Mouse (Mus musculus) heart, postnatal 0 days (tissue): ENCODE data around the gene Rpp14. TPM values are rescaled to one million over a fixed set of nuclear protein-coding genes. Genes with fewer than 3 reads are reported as not detected.

Experiments used
- ATAC-seq: fragments of 200-750 bp; cut with Nextera tagmentation; 2 replicates; pipeline ENCODE4 v1.8.0; 2017; ENCODE audit warnings: low read depth, moderate number of reproducible peaks, moderate library complexity; ENCODE audit not compliant: insufficient read depth
- DNase-seq: peaks from one replicate; pipeline ENCODE4 v3.0.0-alpha.2; 2016; ENCODE audit warnings: low spot score
- H3K27ac ChIP-seq: fragments of 300-500 bp; sonication (generic); 2 replicates; pipeline ENCODE4 v1.5.1; 2014; ENCODE audit warnings: low read depth, mild to moderate bottlenecking
- H3K27me3 ChIP-seq: fragments of 300-500 bp; sonication (generic); 2 replicates; pipeline ENCODE4 v1.6.1; 2014; ENCODE audit warnings: low read length, mixed read lengths; ENCODE audit not compliant: control insufficient read depth, insufficient read depth
- H3K36me3 ChIP-seq: fragments of 300-500 bp; sonication (generic); replicated peaks from 2 replicates; pipeline ENCODE4 v1.6.1; 2014; ENCODE audit warnings: low read length, mixed read lengths; ENCODE audit not compliant: control insufficient read depth, insufficient read depth
- H3K4me1 ChIP-seq: fragments of 300-500 bp; sonication (generic); 2 replicates; pipeline ENCODE4 v1.6.1; 2014; ENCODE audit warnings: antibody characterized with exemption; ENCODE audit not compliant: control insufficient read depth, insufficient read depth
- H3K4me2 ChIP-seq: fragments of 300-500 bp; sonication (generic); 2 replicates; pipeline ENCODE4 v1.6.1; 2014; ENCODE audit warnings: low read depth, mild to moderate bottlenecking, low read length, moderate library complexity
- H3K4me3 ChIP-seq: fragments of 300-500 bp; sonication (generic); 2 replicates; pipeline ENCODE4 v1.5.1; 2014; ENCODE audit warnings: low read depth, low read length
- H3K9ac ChIP-seq: fragments of 300-500 bp; sonication (generic); replicated peaks from 2 replicates; pipeline ENCODE4 v1.6.1; 2014; ENCODE audit warnings: low read depth, low read length, mixed read lengths
- H3K9me3 ChIP-seq: fragments of 300-500 bp; sonication (generic); replicated peaks from 2 replicates; pipeline ENCODE4 v1.6.1; 2016; ENCODE audit warnings: low read length; ENCODE audit not compliant: control insufficient read depth
- CTCF ChIP-seq: IDR thresholded peaks from 2 replicates; pipeline ENCODE4 v1.5.1; 2016; ENCODE audit warnings: antibody characterized with exemption, control low read depth, low read depth
- EP300 ChIP-seq: IDR thresholded peaks from 2 replicates; pipeline ENCODE4 v1.6.1; 2016; ENCODE audit warnings: antibody characterized with exemption, low read depth
- WGBS: fragments of 180-500 bp; shearing (Covaris S2); extraction: QIAGEN DNeasy Blood & Tissue Kit; methylation state at CpG from one replicate; pipeline ENCODE4 v1.1.7; 2014; 5-methylcytosine and 5-hydroxymethylcytosine counted together
- polyA plus RNA-seq: library from polyadenylated mRNA; unstranded; fragments of >200 nt; fragmentation: Nextera tagmentation; extraction: Ambion mirVana; gene quantifications from 2 replicates; pipeline ENCODE4 v1.2.1, GENCODE M21; 2015
- total RNA-seq: library from RNA; depleted of rRNA; stranded (reverse); fragments of >200 nt; gene quantifications from 2 replicates; pipeline ENCODE4 v1.2.3, GENCODE M21; 2014; ENCODE audit warnings: low replicate concordance

Gene Rpp14
- total and polyA plus RNA-seq, 2 experiments from 2014 or later: 42.4 to 61.8 TPM

GRCm38 (mm10) chr14:8036406-8036805 is 43.8 kb upstream of the Rpp14 start:
- Histone ChIP-seq H3K4me2 (no peak overlapping the region), H3K9ac (no peak overlapping the region), H3K36me3 (no peaks in the 10 kb centered on the region), H3K27ac (no peak overlapping the region), H3K4me1 (0 out of 2 replicates have a peak, but pooled peaks cover 3% of the 10 kb centered on the region), H3K27me3 (no peaks in the 10 kb centered on the region), H3K4me3 (no peak overlapping the region), H3K9me3 (no peaks in the 10 kb centered on the region)
- TF ChIP-seq CTCF (no peak), EP300 (no peak)
- DNase-seq (no peak), ATAC-seq (no peak)
- 69% methylated on average over 5 of the region's 5 CpGs for WGBS

DNA sequence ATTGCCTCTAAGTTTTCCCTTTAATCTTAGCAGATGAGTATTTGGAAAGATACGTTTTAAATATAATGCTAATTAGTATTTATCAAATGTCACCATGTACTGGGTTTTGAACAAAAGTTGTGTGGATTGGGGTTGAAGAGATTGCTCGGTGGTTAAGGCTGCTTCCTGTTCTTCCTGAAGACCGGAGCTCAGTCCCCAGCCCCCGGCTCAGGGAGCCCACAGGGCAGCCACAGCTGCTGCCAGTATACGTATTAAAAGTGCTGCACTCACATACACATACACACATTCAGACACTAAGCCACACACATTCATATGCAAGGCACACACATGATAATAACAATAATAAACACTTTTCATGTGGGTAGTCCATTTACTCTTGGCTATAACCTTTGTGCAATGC is 42.0 kb upstream of the Rpp14 start:
- no peak for TF ChIP-seq CTCF
- TF ChIP-seq EP300: no peak
- H3K4me2 ChIP-seq: no peak overlapping the region
- no peak overlapping the region for H3K4me3 ChIP-seq
- no peak overlapping the region for H3K27ac ChIP-seq
- ATAC-seq (no peak), DNase-seq (no peak)
- 72% methylated on average over 5 of the region's 5 CpGs for WGBS
- no peaks in the 10 kb centered on the region for H3K27me3 ChIP-seq
- peaks cover 9% of the 10 kb centered on the region for H3K36me3 ChIP-seq
- no peak overlapping the region for H3K9ac ChIP-seq
- no peaks in the 10 kb centered on the region for H3K9me3 ChIP-seq
- 0 out of 2 replicates have a peak, but pooled peaks cover 3% of the 10 kb centered on the region for H3K4me1 ChIP-seq

DNA sequence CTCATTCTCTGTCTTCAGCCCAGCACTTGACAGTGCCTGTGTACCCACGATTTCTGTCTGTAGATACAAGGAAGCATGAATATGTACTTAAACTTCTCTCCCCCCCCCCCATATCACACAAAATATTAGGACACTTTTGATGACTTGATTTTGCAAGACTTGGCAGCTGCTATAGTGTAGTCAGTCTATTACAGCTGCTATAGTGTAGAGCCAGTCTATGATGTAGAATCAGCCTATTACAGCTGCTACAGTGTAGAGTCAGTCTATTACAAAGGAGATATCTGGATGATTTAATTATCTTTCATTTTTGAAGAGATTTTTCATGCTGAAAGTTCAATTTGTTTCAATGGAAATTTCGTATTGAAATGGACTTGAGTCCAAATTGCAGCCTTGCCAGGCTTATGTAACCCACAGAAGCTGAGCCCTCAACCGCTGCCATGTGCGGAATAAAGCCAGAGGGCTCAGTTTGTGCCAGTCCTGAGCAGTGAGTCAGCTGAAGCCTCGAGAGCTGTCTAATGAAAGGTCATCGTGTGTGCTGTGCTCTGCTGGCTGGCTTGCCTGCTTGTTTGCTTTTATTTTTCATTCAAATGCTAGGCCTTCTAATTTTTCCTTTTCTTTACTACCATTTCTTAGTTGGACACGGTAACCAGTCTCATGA is 41.2 kb upstream of the Rpp14 start:
- H3K4me2 ChIP-seq: no peak overlapping the region
- 68% methylated on average over 7 of the region's 7 CpGs for WGBS
- no peak overlapping the region for H3K9ac ChIP-seq
- H3K9me3 ChIP-seq: no peaks in the 10 kb centered on the region
- H3K27me3 ChIP-seq: no peaks in the 10 kb centered on the region
- DNase-seq (no peak), ATAC-seq (no peak)
- no peak overlapping the region for H3K27ac ChIP-seq
- no peak overlapping the region for H3K4me3 ChIP-seq
- peaks cover 12% of the 10 kb centered on the region for H3K36me3 ChIP-seq
- TF ChIP-seq CTCF (no peak), EP300 (no peak)
- H3K4me1 ChIP-seq: 0 out of 2 replicates have a peak, but pooled peaks cover 3% of the 10 kb centered on the region

DNA sequence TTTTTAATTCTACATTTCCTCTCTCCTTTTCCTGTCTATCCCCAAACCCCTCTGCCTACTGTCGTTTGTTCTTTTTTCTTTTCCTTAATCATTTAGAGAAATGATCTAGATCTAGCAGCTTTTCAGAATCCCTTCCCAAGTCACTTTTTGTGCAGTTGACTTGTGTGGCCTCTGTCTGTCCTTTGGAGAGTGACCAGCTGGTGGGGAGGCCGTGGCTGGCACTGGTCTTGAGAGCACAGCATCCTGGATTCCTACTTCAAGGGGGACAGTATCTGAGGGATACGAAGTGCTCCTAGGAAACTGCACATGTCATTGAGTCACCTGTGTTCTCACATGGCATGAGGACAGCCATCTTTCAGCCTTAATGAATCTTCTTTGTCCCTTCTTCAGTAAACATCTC is 40.0 kb upstream of the Rpp14 start:
- Histone ChIP-seq H3K9me3 (no peaks in the 10 kb centered on the region), H3K4me2 (no peak overlapping the region), H3K4me3 (no peak overlapping the region), H3K9ac (no peak overlapping the region), H3K27me3 (no peaks in the 10 kb centered on the region), H3K36me3 (peaks cover 12% of the 10 kb centered on the region), H3K27ac (no peak overlapping the region), H3K4me1 (0 out of 2 replicates have a peak, but pooled peaks cover 3% of the 10 kb centered on the region)
- DNase-seq (no peak), ATAC-seq (no peak)
- TF ChIP-seq EP300 (no peak), CTCF (no peak)
- 64% methylated on average over 3 of the region's 3 CpGs for WGBS

GRCm38 (mm10) chr14:8040911-8041678 is 39.1 kb upstream of the Rpp14 start:
- no peaks in the 10 kb centered on the region for H3K27me3 ChIP-seq
- H3K4me1 ChIP-seq: 0 out of 2 replicates have a peak, but pooled peaks cover 3% of the 10 kb centered on the region
- no peak overlapping the region for H3K4me3 ChIP-seq
- 86% methylated on average over 12 of the region's 12 CpGs for WGBS
- no peak overlapping the region for H3K27ac ChIP-seq
- H3K4me2 ChIP-seq: no peak overlapping the region
- no peak for DNase-seq
- H3K36me3 ChIP-seq: peaks cover 12% of the 10 kb centered on the region
- no peak for ATAC-seq
- no peak overlapping the region for H3K9ac ChIP-seq
- H3K9me3 ChIP-seq: no peaks in the 10 kb centered on the region
- no peak for TF ChIP-seq EP300
